Mouse (Mus musculus): Measurements from ENCODE around the gene Nol9.
"Not testable (repeated sequence)": the region's sequence is repeated elsewhere in the genome, so short reads cannot be mapped to it uniquely, and the experiment has no call there.

Nol9 gene

DNA sequence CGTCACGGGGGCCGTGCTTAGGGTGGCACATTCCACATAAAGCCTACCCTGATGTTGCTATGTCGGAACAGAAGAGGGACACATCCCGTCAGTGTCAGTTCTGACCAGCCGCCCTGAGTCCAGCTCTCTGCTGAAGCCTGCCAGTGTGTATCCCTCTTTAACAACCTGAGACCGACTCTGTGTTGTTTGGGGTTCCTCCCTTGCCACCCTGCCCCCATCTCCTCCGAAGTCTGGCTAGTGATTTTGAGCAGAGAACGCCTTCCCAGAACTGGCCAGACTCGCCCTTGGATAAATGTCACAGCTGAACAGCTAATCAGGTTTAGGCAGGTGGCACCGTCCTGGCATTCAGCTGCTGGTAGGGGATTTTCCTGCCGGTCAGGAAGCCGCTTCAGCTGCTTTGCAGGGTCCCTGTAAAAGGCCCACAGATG is 28.4 kb upstream of the Nol9 start:
- no peak for DNase-seq (ENCODE audit: low read depth, low spot score)

DNA sequence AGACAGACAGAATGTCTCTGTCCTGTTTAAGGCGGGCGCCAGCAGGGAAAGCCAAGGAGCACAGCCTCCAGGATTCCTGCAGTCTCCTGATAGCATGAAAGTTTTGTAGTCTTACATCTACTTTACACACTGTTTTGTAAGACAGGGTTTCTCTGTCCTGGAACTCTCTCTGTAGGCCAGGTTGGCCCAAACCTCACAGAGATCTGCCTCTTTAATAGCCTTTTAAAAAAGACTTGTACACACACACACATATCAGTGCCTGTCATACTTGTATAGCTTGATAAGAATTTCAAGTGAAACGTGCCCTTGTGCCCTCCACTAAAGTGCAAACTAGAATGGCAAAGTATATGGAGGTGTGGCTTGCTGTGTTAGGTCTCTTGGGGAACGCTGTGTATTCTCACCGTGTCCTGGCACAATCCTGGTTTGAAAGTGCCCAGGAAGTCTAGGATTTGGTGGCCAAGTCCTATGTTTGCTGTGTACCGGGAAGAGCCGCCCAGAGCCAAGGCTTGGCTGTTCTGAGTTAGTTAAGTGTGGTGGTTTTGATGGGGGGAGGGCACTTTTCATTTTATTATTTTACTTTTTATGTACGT is 27.9 kb upstream of the Nol9 start:
- DNase-seq (ENCODE audit: low read depth, low spot score): no peak

DNA sequence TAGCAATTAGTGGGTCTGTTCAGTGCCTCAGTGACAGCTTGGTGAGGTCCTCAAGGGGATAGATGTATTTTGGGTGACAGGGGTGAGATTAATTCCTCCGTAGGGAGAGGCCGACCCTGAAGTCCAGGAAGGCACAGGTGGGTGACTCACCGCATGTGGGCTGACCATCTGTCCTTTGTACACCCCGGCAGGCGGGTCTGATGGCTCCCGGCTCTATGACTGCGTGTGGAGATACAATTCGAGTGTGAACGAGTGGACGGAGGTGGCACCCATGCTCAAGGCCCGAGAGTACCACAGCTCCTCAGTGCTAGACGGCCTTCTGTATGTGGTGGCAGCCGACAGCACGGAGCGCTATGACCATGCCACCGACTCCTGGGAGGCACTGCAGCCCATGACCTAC is 27.0 kb upstream of the Nol9 start:
- DNase-seq (ENCODE audit: low read depth, low spot score): no peak

DNA sequence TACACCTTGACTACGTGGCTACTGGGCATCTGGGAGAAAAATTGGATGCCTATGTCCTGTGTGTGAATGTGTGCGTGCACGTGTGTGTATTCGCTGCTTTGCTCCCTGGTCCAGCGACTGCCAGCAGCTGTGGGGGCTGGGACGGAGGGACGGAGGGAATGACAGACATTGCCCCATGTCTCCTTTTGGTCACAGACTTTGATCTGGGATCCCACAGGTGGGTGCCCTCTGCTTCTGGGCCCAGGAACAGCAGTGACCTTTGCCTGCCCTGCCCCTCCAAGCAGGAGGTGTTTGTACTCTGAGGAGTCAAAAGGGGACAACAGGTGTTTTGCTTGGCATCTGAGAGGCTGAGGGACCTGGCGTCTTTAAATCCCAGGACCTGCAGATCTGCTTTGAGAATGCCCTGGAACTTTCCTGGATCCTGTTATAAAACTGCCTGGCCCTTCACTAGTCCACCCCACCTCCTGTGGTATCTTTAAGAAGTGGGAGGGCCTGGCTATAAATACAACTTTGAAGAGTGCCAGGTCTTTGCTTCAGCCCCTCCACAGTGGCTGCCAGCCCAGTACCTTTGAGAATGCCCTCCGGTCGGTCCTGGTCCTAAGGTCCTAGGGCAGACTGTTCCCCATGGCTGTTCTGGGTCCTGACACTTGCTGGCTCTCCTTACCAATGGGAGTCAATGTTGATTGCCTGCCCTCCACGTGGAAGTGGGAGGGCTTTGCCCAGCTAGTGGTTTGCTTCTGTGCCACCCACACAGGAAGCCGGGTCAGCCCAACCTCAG is 25.9 kb upstream of the Nol9 start:
- no peak for DNase-seq (ENCODE audit: low read depth, low spot score)

DNA sequence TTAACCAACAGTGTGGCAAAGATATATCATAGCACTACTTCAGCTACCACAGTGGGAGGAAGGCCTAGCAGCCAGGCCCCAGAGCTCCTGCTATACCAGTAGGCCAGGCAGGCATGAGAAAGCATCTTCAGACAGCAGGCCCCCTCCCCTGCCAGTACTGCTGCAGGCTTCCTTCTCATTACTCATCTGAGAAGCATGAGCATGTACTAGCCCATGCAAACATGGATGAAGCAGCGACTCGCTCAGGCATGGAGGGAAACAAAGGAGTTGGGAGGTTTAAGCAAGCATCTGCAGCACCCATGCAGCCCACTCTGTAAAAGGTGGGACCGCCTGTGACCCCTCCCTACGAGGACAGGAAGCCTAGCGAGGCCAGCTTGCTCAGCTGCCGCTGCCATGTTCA is 20.0 kb upstream of the Nol9 start:
- no peak for DNase-seq (ENCODE audit: low read depth, low spot score)

DNA sequence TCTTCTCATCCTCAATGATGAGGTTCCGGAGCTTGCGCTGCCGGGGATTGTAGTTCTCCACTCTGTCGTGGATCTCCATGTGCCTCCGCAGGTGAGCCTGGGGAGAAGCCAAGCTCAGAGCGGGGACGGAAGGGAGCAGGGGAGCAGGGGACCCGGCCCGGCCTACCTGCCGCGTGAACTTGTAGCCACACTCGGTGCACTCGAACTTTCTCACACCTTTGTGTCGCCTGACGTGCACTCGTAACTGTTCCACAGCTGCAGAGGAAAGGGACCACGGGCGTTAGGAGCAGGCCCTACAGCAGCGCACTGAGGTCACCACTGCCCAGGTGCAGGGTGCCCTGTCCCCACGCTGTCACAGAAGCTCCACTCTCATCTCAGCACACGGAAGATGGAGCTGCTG is 19.1 kb upstream of the Nol9 start:
- no peak for DNase-seq (ENCODE audit: low read depth, low spot score)

DNA sequence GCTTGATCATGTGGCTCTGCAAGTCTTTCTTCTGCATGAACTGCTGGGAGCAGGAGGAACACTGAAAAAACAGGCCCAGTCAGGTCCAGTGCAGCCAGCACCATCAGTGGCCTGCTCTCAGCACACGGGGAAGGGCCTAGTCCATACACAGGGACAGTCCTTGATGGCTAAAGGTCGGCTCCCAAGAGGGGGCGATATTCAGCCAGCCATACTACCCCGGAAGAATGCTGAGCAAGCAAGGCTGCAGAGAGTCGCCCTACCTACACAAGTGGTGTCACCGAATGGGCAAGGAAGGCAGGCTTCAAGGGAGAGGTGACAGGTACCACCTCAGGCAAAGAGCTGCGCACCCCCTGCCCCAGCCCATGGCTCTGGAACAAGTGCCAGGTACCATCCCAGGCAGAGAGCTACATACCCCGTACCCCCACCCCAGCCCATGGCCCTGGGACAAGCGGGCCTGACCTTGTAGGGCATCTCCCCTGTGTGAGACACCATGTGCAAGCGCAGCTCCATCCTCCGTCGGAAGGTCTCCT is 17.5 kb upstream of the Nol9 start:
- DNase-seq (ENCODE audit: low read depth, low spot score): no peak

DNA sequence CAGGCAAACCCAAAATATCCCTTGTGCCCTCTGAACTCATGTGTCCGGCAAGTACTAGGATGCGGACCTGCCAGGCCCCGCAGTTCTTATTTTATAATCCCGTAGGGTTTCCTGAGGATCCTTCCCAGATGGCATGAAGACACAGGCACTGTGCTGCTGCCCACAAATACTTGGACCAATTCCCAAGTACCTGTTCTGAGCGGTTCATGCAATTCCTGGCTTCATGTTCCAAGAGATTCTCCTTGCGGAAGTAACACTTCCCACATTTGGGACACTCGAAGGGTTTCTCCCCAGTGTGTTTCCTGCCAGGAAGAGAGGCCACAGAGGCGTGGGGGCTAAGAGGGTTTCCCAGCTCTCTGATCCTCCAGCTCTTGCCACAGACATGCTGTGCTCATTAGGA is 16.6 kb upstream of the Nol9 start:
- no peak for DNase-seq (ENCODE audit: low read depth, low spot score)

DNA sequence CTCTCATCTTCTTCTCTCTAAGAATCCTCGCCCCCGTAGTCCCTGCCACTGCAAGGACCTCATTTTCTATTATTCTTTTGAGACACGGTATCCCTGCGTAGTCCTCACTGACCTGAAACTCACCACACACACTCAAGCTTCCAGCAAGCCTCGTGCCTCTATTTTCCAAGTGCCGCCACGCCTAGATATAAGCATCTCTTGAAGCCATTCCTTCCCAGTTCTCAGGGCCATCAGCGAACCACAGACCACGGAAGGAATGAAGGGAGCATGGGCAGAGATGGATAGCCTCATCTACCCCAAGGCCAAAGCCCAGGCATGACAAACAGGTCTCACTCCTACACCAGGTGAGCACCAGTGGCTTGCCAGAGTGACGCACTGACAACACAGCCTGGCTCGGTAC is 14.6 kb upstream of the Nol9 start:
- no peak for DNase-seq (ENCODE audit: low read depth, low spot score)

DNA sequence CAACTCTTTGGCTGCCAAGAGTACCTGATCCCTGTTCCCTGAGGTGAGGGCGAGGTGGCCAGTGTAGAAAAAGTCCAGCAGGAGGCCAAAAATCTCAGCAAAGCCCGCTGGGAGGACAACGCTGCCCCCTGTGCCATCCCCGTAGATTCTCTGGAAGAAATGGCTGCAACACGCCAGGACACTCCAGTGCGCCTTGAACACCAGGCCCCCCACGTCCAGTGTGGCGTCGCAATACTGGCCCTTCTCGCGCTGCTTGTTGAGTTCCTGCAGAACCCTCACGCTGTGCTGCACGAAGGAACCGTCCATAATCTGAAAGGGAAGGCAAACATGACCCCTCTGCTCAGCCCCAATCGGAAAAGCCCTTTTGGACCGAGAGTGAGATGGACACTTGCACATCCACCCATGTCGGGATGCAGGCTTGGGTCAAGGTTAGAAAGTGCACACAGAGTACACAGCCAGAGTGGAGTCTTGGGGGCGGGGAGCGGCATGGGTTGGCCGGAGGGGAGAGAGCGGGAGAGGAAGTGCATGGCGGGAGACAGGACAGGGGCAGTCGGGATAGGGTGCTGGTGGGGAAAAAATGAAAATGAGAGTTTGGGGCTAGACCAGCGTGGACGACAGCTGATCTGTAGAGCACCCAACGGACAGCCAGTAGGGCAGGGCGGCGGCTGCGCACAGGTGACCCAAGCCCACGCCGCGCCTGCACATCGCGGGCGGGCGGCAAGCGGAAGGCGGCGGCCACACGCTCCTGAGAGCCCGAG is 12.2 kb upstream of the Nol9 start:
- DNase-seq (ENCODE audit: low read depth, low spot score): no peak

DNA sequence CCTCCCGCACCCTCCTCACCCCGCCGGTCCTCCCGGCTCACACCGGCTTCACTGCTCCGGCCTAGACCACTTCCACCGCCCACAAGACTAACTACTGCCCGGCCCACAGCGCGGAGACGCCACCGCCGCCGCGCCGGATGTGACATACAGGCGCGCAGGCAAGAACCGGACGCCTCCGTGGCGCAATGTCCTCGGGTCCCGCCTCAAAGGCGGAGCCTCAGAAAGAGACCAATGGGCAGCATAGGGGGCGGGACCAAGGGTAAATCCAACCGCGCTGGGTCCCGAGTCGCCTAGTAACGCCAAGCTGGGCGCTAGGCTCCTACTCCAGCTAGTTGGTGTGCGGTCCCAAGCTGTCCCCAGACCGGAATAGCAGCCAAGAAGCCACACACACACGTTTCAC is 11.6 kb upstream of the Nol9 start, which contains the start of gene Zbtb48:
Gene Zbtb48, minus strand, starts transcription at position 148 of the 400 bp plus-strand sequence.
- peak; percentile 92 for DNase-seq (ENCODE audit: low read depth, low spot score)

DNA sequence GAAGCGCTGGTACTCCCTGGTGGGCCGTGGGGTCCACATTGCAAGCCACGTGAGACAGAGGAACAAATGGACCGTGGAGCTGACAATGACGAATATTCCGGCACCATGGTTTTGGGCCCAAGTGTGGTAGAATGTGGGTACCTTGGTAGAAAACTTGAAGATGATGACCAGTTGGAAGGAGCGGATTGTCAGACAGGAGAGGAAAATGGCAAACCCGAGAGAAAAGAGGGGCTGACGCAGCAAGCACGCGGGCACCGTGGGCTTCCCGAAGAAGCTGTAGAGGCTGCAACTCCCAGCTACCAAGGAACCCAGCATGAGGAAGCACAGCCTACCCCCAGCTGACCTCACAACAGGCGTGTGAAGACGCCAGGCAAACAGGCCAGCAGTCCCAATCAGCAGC is 10.7 kb upstream of the Nol9 start:
- DNase-seq (ENCODE audit: low read depth, low spot score): no peak

DNA sequence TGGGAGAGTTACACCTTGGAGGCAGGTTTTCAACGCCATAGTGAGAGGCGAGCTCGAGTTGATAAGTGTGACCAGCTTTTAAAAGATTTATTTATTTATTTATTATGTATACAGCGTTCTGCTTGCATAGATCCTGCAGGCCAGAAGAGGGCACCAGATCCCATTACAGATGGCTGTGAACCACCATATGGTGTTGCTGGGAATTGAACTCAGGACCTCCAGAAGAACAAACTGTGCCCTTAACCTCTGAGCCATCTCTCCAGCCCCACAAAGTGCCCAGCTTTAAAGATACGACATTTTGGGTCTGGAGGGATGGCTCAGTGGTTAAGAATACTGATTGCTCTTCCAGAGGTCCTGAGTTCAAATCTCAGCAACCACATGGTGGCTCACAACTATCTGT is 10.0 kb upstream of the Nol9 start:
- no peak for DNase-seq (ENCODE audit: low read depth, low spot score)

DNA sequence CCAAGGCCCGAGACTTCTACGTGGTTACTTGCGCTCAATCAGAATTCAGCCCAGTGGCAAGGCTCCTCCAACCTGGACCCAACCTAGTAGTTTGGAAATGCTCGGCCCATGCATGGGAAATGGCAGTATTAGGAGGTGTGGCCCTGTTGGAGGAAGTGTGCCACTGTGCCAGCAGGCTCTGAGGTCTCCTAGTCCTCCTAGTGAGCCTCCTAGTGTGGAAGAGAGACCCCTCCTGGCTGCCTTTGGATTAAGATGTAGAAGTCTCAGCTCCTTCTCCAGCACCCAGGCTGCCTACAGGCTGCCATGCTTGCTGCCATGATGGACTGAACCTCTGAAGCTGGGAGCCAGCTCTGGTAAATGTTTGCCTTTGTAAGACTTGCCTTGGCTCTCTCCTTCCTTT is 9.1 kb upstream of the Nol9 start:
- DNase-seq (ENCODE audit: low read depth, low spot score): no peak

DNA sequence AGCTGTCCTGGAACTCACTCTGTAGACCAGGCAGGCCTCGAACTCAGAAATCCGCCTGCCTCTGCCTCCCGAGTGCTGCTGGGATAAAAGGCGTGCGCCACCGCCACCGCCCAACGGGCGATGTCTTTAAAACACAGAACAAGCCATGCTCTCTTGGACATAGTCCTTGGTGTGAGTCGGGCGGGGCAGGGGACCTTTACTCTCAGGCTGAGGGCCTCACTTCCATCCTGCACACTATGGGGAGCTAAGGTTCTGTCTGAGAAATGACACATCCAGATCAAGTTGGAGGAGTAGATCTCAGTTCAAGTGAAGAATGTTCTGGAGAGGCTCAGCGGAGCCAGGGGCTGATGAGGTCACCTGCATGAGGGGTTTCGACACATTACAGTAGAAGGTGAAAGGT is 6.2 kb upstream of the Nol9 start:
- DNase-seq (ENCODE audit: low read depth, low spot score): no peak

DNA sequence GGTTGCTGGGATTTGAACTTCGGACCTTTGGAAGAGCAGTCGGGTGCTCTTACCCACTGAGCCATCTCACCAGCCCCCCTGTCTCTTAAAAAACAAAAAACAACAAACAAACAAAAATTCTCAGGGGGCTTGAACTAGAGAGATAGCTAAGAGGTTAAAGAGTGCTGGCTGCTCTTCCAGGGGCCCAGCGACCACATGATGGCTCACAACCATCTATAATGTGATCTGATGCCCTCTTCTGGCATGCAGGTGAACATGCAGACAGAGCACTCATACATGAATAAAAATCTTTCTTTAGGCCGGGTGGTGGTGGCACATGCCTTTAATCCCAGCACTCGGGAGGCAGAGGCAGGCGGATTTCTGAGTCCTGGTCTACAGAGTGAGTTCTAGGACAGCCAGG is 2.7 kb upstream of the Nol9 start:
- DNase-seq (ENCODE audit: low read depth, low spot score): not testable (repeated sequence)

DNA sequence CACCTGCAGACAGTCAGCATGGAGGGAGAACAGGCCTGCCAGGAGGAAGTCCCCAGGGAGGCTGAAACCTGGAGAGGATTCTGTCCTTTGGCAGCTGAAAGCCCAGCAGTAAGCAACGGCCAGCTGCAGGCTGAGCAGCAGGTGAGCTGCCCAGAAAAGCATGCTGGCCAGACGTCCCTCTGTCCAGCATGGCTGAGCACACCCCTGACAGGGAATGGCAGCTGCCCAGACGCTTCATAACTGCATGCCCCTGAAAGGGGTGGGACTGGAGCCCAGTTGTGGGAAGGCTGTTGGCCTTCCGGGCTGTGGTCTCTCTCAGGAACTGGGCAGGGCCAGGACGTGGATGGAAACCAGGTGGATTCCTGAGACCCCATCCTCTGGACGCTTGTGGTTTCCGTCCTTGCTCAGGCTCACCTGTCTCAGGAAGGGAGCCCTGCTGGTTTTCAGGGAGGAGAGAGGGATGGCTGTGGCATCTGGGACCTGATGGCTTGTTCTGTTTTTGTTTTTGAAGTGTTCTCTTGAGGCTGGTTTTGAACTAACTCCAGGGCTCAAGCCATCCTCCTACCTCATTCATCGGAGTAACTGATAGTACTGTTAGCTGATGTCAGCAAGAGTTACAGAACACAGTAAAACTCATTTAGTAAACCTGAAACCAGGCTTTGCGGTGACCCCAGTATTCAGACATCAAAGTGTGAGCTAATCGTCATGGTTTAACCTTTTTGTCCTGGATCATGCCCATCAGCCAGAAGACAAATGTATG is 716 bp upstream of the Nol9 start, which contains the start of gene Tas1r1:
Gene Tas1r1, minus strand, starts transcription at position 344 of the 760 bp plus-strand sequence.
- DNase-seq (ENCODE audit: low read depth, low spot score): no peak

DNA sequence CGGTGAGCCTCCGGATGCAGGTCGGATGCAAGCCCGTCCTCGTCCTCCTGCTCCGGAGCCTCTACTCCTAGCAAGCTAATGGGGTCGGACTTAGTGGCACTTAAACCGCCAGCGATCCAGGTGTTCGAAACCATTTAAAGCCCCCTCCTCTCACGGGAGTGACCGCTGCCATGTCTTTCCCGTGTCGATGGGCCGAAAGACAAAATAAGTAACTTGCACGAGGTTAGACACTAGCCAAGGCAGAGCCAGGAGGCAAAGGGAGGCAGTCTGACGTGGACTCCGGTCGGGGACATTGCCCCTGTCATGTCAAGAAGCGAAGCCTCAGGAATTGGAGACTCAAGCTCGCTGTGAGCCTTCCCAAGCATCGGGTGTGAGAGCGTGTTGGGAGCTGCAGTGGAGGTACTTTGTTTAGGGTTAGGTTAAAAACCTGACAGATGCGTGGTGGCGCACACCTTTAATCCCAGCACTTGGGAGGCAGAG is 750 bp downstream of the Nol9 start:
- DNase-seq (ENCODE audit: low read depth, low spot score): no peak

DNA sequence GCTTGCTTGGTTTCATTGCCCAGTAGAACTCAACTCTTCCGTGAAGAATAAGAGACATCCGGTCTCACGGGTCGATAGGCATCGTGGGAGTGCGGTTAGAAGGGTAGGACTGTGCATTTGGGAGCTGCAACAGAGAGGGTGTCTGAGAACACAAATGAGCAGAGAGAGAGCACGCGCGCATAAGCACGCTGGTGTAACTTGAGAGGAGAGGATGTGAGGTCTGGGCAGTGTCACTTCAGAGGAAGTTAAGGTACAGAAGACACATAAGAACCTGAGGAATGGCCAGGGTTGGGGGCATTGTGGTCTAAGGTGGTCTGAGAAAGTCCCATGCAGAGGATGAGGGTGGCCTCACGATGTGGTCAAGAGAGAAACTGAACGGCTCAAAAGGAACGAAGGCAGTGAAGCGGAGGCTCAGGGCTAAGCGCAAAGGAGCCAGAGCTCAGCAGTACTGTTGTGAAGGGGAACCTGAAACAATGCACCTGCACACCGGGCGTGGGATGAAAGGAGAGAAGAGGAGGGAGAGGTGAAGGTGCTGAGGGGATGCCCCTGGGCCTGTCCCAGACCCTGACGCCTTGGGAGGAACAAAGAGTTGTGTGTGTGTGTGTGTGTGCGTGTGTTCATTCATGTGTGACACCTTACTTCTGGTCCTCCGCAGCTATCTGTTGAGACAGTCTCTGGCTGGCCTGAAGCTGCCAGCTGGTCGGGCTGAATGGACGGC is 3.0 kb downstream of the Nol9 start:
- DNase-seq (ENCODE audit: low read depth, low spot score): no peak

DNA sequence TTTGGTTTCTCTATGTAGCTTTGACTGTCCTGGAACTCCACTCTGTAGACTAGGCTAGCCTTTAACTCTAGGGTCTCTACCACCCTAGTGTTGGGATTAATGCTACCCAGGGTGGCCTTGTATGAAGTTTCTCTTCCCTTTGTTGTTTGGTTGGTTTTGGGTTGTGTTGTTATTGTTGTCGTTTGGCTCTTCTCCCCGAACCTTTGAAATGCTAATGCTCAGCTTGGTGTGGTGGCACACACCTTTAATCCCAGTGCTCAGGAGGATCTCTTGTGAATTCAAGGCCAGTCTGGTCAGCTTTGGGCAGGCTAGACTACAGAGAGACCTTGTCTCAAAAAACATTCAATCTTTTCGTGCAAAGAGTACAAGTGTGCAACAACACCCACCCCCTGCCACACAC is 4.0 kb downstream of the Nol9 start:
- no peak for DNase-seq (ENCODE audit: low read depth, low spot score)

DNA sequence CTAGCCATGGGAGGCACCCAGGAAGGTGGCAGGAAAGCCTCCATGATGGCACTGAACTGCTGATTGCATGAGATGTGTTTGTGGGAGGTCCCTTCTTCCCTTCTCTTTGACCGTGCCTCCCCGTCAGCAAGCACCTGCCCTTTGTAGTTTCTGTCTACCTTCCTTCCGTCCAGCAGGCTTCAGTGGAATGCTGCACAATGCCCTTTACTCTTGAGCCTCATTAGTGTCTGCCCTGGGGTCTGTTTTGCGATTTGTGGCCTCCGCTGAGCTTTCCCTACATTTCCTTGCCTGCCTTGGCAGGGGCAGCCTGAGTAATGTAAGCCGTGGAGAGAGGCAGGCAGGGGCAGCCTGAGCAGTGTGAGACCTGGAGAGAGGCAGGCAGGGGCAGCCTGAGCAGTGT is 5.5 kb downstream of the Nol9 start:
- DNase-seq (ENCODE audit: low read depth, low spot score): no peak
